Mouse (Mus musculus) midbrain, postnatal 0 days (tissue): ENCODE results near the gene Mical1. TPM values are rescaled to one million over a fixed set of nuclear protein-coding genes. Genes with fewer than 3 reads are reported as not detected.
A peak's percentile ranks its signal among the peaks of the same experiment; 100 is the strongest.

Experiments used
- ATAC-seq: fragments of 200-750 bp; cut with Nextera tagmentation; 2 replicates; pipeline ENCODE4 v1.8.0; 2017; ENCODE audit warnings: moderate number of reproducible peaks, mild to moderate bottlenecking, moderate TSS enrichment, moderate library complexity; ENCODE audit not compliant: low FRiP score
- DNase-seq: peaks from one replicate; pipeline ENCODE4 v3.0.0-alpha.2; 2015; ENCODE audit warnings: low spot score
- H3K27ac ChIP-seq: fragments of 300-500 bp; sonication (generic); 2 replicates; pipeline ENCODE4 v1.5.1; 2014; ENCODE audit warnings: low read depth, mild to moderate bottlenecking, low read length, mixed read lengths
- H3K27me3 ChIP-seq: fragments of 300-500 bp; sonication (generic); 2 replicates; pipeline ENCODE4 v1.6.1; 2014; ENCODE audit warnings: low read length, control low read depth, mixed read lengths; ENCODE audit not compliant: insufficient read depth
- H3K36me3 ChIP-seq: fragments of 300-500 bp; sonication (generic); 2 replicates; pipeline ENCODE4 v1.6.1; 2014; ENCODE audit warnings: low read length, control low read depth, mixed read lengths; ENCODE audit not compliant: insufficient read depth
- H3K4me1 ChIP-seq: fragments of 300-500 bp; sonication (generic); 2 replicates; pipeline ENCODE4 v1.6.1; 2014; ENCODE audit warnings: mild to moderate bottlenecking, control low read depth, antibody characterized with exemption, low read length, mixed read lengths; ENCODE audit not compliant: insufficient read depth
- H3K4me2 ChIP-seq: fragments of 300-500 bp; sonication (generic); 2 replicates; pipeline ENCODE4 v1.6.1; 2014; ENCODE audit warnings: low read depth, mild to moderate bottlenecking, low read length, mixed read lengths; ENCODE audit not compliant: poor library complexity, severe bottlenecking
- H3K4me3 ChIP-seq: fragments of 300-500 bp; sonication (generic); 2 replicates; pipeline ENCODE4 v1.5.1; 2014; ENCODE audit warnings: low read depth, mild to moderate bottlenecking, low read length, moderate library complexity
- H3K9ac ChIP-seq: fragments of 300-500 bp; sonication (generic); replicated peaks from 2 replicates; pipeline ENCODE4 v1.6.1; 2014; ENCODE audit warnings: mild to moderate bottlenecking, low read length, moderate library complexity, mixed read lengths; ENCODE audit not compliant: poor library complexity, severe bottlenecking
- H3K9me3 ChIP-seq: fragments of 300-500 bp; sonication (generic); 2 replicates; pipeline ENCODE4 v1.6.1; 2016; ENCODE audit warnings: low read length, control low read depth
- CTCF ChIP-seq: IDR thresholded peaks from 2 replicates; pipeline ENCODE4 v1.5.1; 2016; ENCODE audit warnings: antibody characterized with exemption, mild to moderate bottlenecking
- WGBS: fragments of 180-500 bp; shearing (Covaris S2); extraction: QIAGEN DNeasy Blood & Tissue Kit; methylation state at CpG from one replicate; pipeline ENCODE4 v1.1.7; 2014; 5-methylcytosine and 5-hydroxymethylcytosine counted together
- polyA plus RNA-seq: library from polyadenylated mRNA; unstranded; fragments of >200 nt; fragmentation: Nextera tagmentation; extraction: Ambion mirVana; gene quantifications from 2 replicates; pipeline ENCODE4 v1.2.1, GENCODE M21; 2015
- total RNA-seq: library from RNA; depleted of rRNA; stranded (reverse); fragments of >200 nt; gene quantifications from 2 replicates; pipeline ENCODE4 v1.2.3, GENCODE M21; 2014

Gene Mical1
- total and polyA plus RNA-seq, 2 experiments from 2014 or later, result 21.2 to 24.6 TPM

DNA sequence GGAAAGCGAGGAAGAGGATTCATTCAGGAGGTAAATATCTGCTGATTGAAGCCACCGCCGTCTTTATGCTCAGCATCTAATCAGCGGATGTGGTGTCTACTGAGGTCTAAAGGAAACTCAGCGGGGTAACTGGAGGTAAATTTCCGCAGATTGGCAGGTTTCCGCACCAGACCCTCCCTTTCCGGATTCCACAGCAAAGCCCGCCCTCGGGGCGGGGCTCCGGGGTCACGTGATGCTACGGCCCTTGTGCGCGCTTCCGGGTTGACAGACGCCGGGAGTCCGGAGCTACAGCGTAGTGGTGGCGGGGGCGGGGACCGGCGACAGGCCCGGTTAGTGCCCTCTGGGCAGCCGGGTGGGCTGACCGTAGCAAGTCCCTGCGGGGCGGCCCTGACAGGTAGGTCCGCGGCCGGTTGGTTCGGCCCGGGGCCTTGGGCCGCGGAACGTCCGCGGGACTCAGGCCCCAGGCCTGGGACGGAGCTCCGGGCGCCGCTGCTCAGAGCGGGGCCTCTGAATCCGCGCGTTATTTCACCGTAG lies 25.9 kb upstream of the Mical1 start, which contains the start of gene Zbtb24:
Gene Zbtb24, plus strand, starts transcription at position 247 of the 534 bp plus-strand sequence.
- no peaks in the 10 kb centered on the region for H3K9me3 ChIP-seq
- under 1% methylated on average over 49 of the region's 49 CpGs for WGBS
- peak within 1 kb of the TSS; percentile 78 for H3K4me3 ChIP-seq
- H3K4me1 ChIP-seq, result peaks cover 6% of the 10 kb centered on the region; the same call in 1 of the 2 replicates
- H3K36me3 ChIP-seq, result peaks cover 9% of the 10 kb centered on the region
- peak; percentile 97 for DNase-seq
- peak; percentile 95 for ATAC-seq
- peak within 1 kb of the TSS; percentile 67 for H3K27ac ChIP-seq
- no peak for TF ChIP-seq CTCF
- peak within 1 kb of the TSS; percentile 82 for H3K9ac ChIP-seq
- peak within 1 kb of the TSS; percentile 50 for H3K4me2 ChIP-seq
- no peaks in the 10 kb centered on the region for H3K27me3 ChIP-seq

DNA sequence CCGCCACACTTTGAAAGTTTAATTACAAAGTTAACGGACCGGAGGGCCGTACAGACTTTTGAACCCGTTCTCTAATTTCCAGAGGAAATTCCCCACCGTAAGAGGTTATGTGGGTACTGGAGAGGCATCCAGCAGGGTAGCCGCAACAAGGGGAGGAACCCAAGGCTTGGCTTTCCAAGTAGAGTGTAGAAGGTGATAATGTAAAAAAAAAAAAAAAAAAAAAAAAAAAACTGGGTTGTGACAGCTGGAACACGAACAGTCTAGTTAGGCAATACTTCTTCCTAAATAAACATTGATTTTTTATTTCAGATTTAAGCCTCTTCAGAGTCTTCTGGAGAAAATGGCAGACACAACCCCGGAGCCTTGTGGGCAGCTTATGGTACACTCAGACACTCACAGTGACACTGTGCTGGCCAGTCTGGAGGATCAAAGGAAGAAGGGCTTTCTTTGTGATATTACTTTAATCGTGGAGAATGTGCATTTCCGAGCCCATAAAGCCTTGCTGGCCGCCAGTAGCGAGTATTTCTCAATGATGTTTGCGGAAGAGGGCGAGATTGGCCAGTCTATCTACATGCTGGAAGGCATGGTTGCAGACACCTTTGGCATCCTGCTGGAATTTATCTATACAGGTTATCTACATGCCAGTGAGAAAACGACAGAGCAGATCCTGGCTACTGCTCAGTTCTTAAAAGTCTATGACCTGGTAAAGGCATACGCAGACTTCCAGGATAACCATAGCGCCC lies 25.2 kb upstream of the Mical1 start:
- no peak for TF ChIP-seq CTCF
- Histone ChIP-seq H3K27ac (0 out of 2 replicates have a peak overlapping the region, but pooled peaks have one; percentile 44), H3K36me3 (peaks cover 15% of the 10 kb centered on the region), H3K9me3 (no peaks in the 10 kb centered on the region), H3K9ac (peak overlapping the region; percentile 82; the same call in 1 of the 2 replicates), H3K4me3 (peak overlapping the region; percentile 78), H3K4me2 (peak overlapping the region; percentile 50), H3K4me1 (peaks cover 6% of the 10 kb centered on the region; the same call in 1 of the 2 replicates), H3K27me3 (no peaks in the 10 kb centered on the region)
- WGBS, result 54% methylated on average over 18 of the region's 18 CpGs
- no peak; the same call in 1 of the 2 replicates for ATAC-seq
- no peak for DNase-seq

DNA sequence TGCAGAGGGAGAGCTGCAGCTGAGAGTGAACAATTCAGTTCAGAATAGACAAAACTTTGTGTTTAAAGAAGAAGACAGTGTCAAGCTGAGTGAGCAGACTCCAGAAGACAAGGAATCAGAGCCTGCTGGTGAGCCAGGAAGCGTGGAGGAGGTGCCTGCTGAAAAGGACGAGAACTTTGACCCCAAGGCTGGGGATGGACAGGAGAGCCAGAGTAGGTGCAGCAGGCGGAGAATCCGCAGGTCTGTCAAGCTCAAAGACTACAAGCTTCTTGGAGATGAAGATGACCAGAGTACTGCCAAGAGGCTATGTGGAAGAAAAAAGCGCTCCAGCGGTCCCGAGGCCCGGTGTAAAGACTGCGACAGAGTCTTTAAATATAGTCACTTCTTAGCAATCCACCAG lies 24.5 kb upstream of the Mical1 start:
- whole genome bisulfite sequencing, result 95% methylated on average over 9 of the region's 9 CpGs
- no peaks in the 10 kb centered on the region for H3K27me3 ChIP-seq
- no peak for ATAC-seq
- no peak overlapping the region for H3K9ac ChIP-seq
- H3K9me3 ChIP-seq, result no peaks in the 10 kb centered on the region
- H3K27ac ChIP-seq, result no peak overlapping the region
- no peak for TF ChIP-seq CTCF
- H3K4me1 ChIP-seq, result peaks cover 6% of the 10 kb centered on the region; the same call in 1 of the 2 replicates
- H3K4me2 ChIP-seq, result no peak overlapping the region
- H3K36me3 ChIP-seq, result peaks cover 23% of the 10 kb centered on the region
- no peak for DNase-seq
- H3K4me3 ChIP-seq, result no peak overlapping the region

DNA sequence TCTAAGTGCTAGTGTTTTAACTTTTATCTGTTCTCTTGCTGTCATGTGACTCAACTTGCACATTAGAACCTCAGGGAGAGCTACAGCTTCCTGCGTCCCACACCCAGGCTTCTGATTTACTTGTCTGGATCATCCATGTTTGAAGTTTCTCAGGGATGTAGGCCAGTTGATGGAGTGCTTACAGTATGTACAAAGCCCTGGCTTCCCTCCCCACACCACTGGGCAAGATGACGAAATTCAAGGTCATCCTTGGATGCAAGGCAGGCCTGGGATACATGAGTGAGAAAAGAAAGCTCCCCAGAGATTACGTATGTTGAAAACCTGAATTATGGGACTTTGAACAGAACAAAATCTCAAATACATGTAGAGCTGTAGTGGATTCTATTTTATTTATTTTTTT lies 23.3 kb upstream of the Mical1 start:
- H3K27ac ChIP-seq, result no peak overlapping the region
- no peak for DNase-seq
- H3K27me3 ChIP-seq, result no peaks in the 10 kb centered on the region
- no peak overlapping the region for H3K4me2 ChIP-seq
- ATAC-seq, result no peak
- 91% methylated on average over 3 of the region's 3 CpGs for WGBS
- H3K36me3 ChIP-seq, result peaks cover 24% of the 10 kb centered on the region
- TF ChIP-seq CTCF, result no peak
- H3K9me3 ChIP-seq, result no peaks in the 10 kb centered on the region
- H3K9ac ChIP-seq, result no peak overlapping the region
- peaks cover 6% of the 10 kb centered on the region; the same call in 1 of the 2 replicates for H3K4me1 ChIP-seq
- H3K4me3 ChIP-seq, result no peak overlapping the region

DNA sequence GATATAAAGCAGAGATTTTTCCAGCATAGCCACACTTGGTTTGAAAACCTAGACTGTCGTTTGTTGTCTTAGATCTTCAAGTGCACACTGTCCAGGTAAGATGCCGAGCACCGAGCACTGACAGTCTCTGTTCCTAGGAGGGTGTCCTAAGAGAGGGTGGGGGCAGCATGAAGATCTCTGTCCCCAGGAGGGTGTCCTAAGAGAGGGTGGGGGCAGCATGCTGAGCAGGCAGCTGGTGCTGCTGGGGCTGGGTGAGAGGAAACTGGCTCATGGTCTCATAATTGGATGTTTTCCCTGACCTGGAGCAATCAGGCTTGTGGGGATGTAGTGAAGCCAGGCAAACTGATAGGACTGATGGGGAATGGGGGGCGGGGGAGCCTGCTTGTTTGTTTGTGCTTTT lies 16.1 kb upstream of the Mical1 start:
- no peaks in the 10 kb centered on the region for H3K4me1 ChIP-seq
- no peak overlapping the region for H3K27ac ChIP-seq
- no peak overlapping the region for H3K4me3 ChIP-seq
- no peak overlapping the region for H3K4me2 ChIP-seq
- H3K27me3 ChIP-seq, result no peaks in the 10 kb centered on the region
- peaks cover 32% of the 10 kb centered on the region for H3K36me3 ChIP-seq
- DNase-seq (no peak), ATAC-seq (no peak)
- no peak overlapping the region for H3K9ac ChIP-seq
- WGBS, result 78% methylated on average over 4 of the region's 4 CpGs
- H3K9me3 ChIP-seq, result no peaks in the 10 kb centered on the region
- no peak for TF ChIP-seq CTCF

DNA sequence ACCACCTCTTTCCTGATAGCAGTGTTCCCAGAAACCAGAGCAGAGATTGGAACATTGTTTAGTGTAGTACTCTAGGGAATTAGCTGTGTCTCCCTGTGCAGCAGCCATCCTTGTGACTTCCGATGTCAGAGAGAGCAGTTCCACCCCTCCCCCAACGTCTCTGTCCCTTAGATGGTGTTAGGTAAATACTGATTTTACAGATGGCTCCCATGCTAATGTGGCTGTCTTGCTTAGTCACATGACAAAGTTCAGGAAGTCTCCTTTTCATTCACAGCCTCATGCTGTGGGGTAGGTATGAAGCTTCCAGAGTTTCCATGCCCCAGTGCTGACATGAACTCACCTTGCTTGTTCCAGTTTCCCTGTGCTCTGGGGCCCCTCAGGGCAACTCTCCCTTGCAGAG lies 15.6 kb upstream of the Mical1 start:
- no peak overlapping the region for H3K9ac ChIP-seq
- no peak overlapping the region for H3K4me3 ChIP-seq
- 45% methylated on average over 2 of the region's 2 CpGs for WGBS
- no peak for TF ChIP-seq CTCF
- no peak overlapping the region for H3K4me2 ChIP-seq
- ATAC-seq (no peak), DNase-seq (no peak)
- H3K4me1 ChIP-seq, result no peaks in the 10 kb centered on the region
- H3K27me3 ChIP-seq, result no peaks in the 10 kb centered on the region
- H3K27ac ChIP-seq, result no peak overlapping the region
- peaks cover 30% of the 10 kb centered on the region for H3K36me3 ChIP-seq
- H3K9me3 ChIP-seq, result no peaks in the 10 kb centered on the region
